Mouse (Mus musculus) forebrain, embryonic 14.5 days (tissue): ENCODE measurements around the gene Gast. TPM values are rescaled to one million over a fixed set of nuclear protein-coding genes. Genes with fewer than 3 reads are reported as not detected.

ENCODE experiments used
- ATAC-seq: fragments of 200-750 bp; cut with Nextera tagmentation; 2 replicates; pipeline ENCODE4 v1.8.0; 2017; ENCODE audit warnings: mild to moderate bottlenecking, moderate library complexity
- DNase-seq: peaks from one replicate; pipeline ENCODE4 v3.0.0-alpha.2; 2015; ENCODE audit warnings: low spot score
- H3K27ac ChIP-seq: fragments of 300-500 bp; sonication (generic); 2 replicates; pipeline ENCODE4 v1.5.1; 2014; ENCODE audit warnings: low read depth, mild to moderate bottlenecking, control low read depth, low read length, moderate library complexity
- H3K27me3 ChIP-seq: fragments of 300-500 bp; sonication (generic); replicated peaks from 2 replicates; pipeline ENCODE4 v1.6.1; 2014; ENCODE audit warnings: low read length, control low read depth, mixed read lengths; ENCODE audit not compliant: control insufficient read depth, insufficient read depth
- H3K36me3 ChIP-seq: fragments of 300-500 bp; sonication (generic); 2 replicates; pipeline ENCODE4 v1.6.1; 2014; ENCODE audit warnings: low read length, control low read depth; ENCODE audit not compliant: control insufficient read depth, insufficient read depth
- H3K4me1 ChIP-seq: fragments of 300-500 bp; sonication (generic); 2 replicates; pipeline ENCODE4 v1.6.1; 2014; ENCODE audit warnings: antibody characterized with exemption, low read length, control low read depth; ENCODE audit not compliant: control insufficient read depth, insufficient read depth
- H3K4me2 ChIP-seq: fragments of 300-500 bp; sonication (generic); 2 replicates; pipeline ENCODE4 v1.6.1; 2014; ENCODE audit warnings: mild to moderate bottlenecking, control low read depth, low read length
- H3K4me3 ChIP-seq: fragments of 300-500 bp; sonication (generic); 2 replicates; pipeline ENCODE4 v1.5.1; 2014; ENCODE audit warnings: low read depth, low read length, control low read depth
- H3K9ac ChIP-seq: fragments of 300-500 bp; sonication (generic); 2 replicates; pipeline ENCODE4 v1.6.1; 2014; ENCODE audit warnings: mild to moderate bottlenecking, low read length, control low read depth, moderate library complexity
- H3K9me3 ChIP-seq: fragments of 300-500 bp; sonication (generic); replicated peaks from 2 replicates; pipeline ENCODE4 v1.6.1; 2016; ENCODE audit warnings: low read length, control low read depth, mixed read lengths; ENCODE audit not compliant: control insufficient read depth
- WGBS: fragments of 180-500 bp; shearing (Covaris S2); extraction: QIAGEN DNeasy Blood & Tissue Kit; methylation state at CpG from one replicate; pipeline ENCODE4 v1.1.7; 2014; 5-methylcytosine and 5-hydroxymethylcytosine counted together
- polyA plus RNA-seq: library from polyadenylated mRNA; unstranded; fragments of >200 nt; fragmentation: Nextera tagmentation; extraction: Ambion mirVana; gene quantifications from 2 replicates; pipeline ENCODE4 v1.2.1, GENCODE M21; 2014

Gene Gast
- polyA plus RNA-seq, 1 experiment from 2014 or later = 0.43 TPM

DNA sequence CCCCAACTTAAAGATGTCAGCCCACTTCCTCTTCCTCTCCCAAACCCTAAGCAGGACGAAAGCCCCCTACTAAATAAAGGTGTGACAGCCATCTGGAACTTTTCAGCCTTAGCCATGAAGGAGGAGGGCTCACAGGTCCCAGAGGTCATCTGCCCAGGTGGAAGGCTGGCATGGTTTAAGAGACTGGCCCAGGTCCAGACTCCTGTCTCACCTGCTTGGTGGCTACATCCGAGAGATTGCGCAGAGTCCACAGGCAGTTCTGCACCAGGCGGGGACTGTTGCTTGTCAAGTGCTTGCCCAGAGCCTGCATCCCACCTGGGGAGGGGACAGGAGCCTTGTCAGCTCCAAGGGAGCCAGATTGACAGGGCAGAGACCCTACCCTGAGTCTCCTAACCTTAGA, 45.1 kb downstream of the Gast start:
- Histone ChIP-seq H3K9me3 (no peaks in the 10 kb centered on the region), H3K4me1 (no peaks in the 10 kb centered on the region), H3K27me3 (no peaks in the 10 kb centered on the region), H3K36me3 (peaks cover 63% of the 10 kb centered on the region), H3K9ac (no peak overlapping the region), H3K4me2 (no peak overlapping the region), H3K27ac (no peak overlapping the region), H3K4me3 (no peak overlapping the region)
- 96% methylated on average over 4 of the region's 4 CpGs for WGBS
- no peak for ATAC-seq
- no peak for DNase-seq

DNA sequence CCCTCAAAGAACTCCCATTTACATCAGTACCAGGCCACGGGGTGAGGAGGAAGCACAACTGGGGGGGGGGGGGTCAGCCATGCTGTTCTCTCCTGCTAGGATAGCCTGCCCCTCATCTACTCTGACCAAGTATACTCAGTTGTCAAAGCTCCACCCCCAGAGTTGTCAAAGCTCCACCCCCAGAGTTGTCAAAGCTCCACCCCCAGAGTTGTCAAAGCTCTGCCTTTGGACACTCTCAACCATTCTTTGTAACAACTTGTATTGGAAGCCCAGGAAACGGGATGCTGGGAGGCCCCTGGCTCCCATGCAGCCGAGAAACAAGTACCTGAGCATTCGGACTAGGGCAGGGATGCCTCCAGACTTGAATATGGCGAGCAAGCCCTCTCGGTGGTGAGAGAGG, 48.5 kb downstream of the Gast start:
- H3K36me3 ChIP-seq = peaks cover 58% of the 10 kb centered on the region
- no peaks in the 10 kb centered on the region for H3K4me1 ChIP-seq
- H3K9ac ChIP-seq = no peak overlapping the region
- H3K4me3 ChIP-seq = no peak overlapping the region
- H3K9me3 ChIP-seq = no peaks in the 10 kb centered on the region
- DNase-seq (no peak), ATAC-seq (no peak)
- no peak overlapping the region for H3K27ac ChIP-seq
- no peaks in the 10 kb centered on the region for H3K27me3 ChIP-seq
- H3K4me2 ChIP-seq = no peak overlapping the region
- 74% methylated on average over 6 of the region's 6 CpGs for WGBS

DNA sequence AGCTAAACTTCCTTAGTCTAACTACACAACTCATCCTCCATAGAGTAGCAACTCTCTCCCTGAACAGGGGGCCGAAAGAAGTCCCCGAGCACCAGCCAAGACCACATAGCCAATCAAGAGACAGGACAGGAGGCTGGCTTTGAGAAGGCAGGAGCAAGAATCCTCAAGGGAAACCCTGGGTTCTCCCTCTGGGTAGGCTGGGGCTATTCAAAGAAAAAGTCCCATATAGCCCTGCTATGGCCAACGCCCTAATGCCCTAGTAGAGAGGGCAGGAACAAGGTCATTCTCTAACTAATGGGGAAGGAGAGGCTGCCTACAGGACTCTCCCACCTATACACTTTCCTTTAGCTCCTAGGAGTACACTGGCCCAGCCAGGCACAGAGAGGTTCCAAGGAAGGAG, 50.8 kb downstream of the Gast start:
- H3K4me3 ChIP-seq = no peak overlapping the region
- H3K27ac ChIP-seq = no peak overlapping the region
- DNase-seq = no peak
- H3K9me3 ChIP-seq = no peaks in the 10 kb centered on the region
- no peak overlapping the region for H3K4me2 ChIP-seq
- no peaks in the 10 kb centered on the region for H3K4me1 ChIP-seq
- no peak for ATAC-seq
- no peak overlapping the region for H3K9ac ChIP-seq
- H3K27me3 ChIP-seq = no peaks in the 10 kb centered on the region
- 86% methylated on average over 3 of the region's 3 CpGs for WGBS
- peaks cover 43% of the 10 kb centered on the region for H3K36me3 ChIP-seq

DNA sequence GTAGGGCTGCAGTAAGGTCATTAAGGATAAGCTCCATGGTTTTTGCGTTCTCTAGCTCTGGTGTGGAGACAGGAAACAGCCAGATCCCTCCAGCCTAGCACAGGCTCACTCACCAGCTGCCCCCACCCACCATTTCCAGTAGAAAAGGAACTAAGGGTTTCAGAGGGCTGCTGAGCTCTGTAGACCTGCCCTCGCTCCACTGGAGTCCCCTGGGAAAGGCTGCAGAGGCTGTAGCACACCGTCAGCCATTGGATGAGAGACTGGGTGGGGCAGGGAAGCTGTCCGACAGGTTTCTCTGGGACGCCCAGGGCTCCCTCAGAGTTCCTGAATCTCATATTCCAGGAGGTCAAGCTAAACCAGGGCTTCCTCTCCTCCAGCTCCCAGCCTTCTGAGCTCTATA, 52.4 kb downstream of the Gast start:
- DNase-seq (no peak), ATAC-seq (no peak)
- Histone ChIP-seq H3K4me3 (no peak overlapping the region), H3K9ac (no peak overlapping the region), H3K27me3 (no peaks in the 10 kb centered on the region), H3K36me3 (peaks cover 33% of the 10 kb centered on the region), H3K27ac (no peak overlapping the region), H3K4me1 (no peaks in the 10 kb centered on the region), H3K9me3 (no peaks in the 10 kb centered on the region), H3K4me2 (no peak overlapping the region)
- 55% methylated on average over 5 of the region's 5 CpGs for WGBS

Other genes starting within 250 kb of the Gast start
- not detected in 2 replicates for gene Krt32, start 246.2 kb upstream of the Gast start, polyA plus RNA-seq
- gene Krt35, start 238.2 kb upstream of the Gast start, polyA plus RNA-seq = not detected in 2 replicates
- gene Krt36, start 228.8 kb upstream of the Gast start, polyA plus RNA-seq = not detected in 2 replicates
- gene Krt13, start 212.8 kb upstream of the Gast start, polyA plus RNA-seq = not detected in 2 replicates
- gene Krt15, start 198.5 kb upstream of the Gast start, polyA plus RNA-seq = 0.17 and 0.22 TPM in 2 replicates
- gene Krt19, start 185.7 kb upstream of the Gast start, polyA plus RNA-seq = 0.22 and 1.2 TPM in 2 replicates
- gene Krt9, start 141.2 kb upstream of the Gast start, polyA plus RNA-seq = not detected in 2 replicates
- gene Krt14, start 126.9 kb upstream of the Gast start, polyA plus RNA-seq = 0.20 TPM in 1 of 2 replicates, not detected in the other
- not detected in 2 replicates for gene Krt16, start 85.5 kb upstream of the Gast start, polyA plus RNA-seq
- gene Krt17, start 73.4 kb upstream of the Gast start, polyA plus RNA-seq = 0.14 and 0.23 TPM in 2 replicates
- 0.21 TPM in 1 of 2 replicates, not detected in the other for gene Krt42, start 64.5 kb upstream of the Gast start, polyA plus RNA-seq
- 1,289 and 1,493 TPM in 2 replicates for gene Eif1, start 14.5 kb upstream of the Gast start, polyA plus RNA-seq
- gene Hap1, start 21.7 kb downstream of the Gast start, polyA plus RNA-seq = 55.1 and 81.9 TPM in 2 replicates
- gene Jup, start 63.4 kb downstream of the Gast start, polyA plus RNA-seq = 33.3 and 50.8 TPM in 2 replicates
- gene P3h4, start 80.4 kb downstream of the Gast start, polyA plus RNA-seq = 14.5 and 16.3 TPM in 2 replicates
- 16.1 and 20.8 TPM in 2 replicates for gene Fkbp10, start 81.3 kb downstream of the Gast start, polyA plus RNA-seq
- gene Nt5c3b, start 107.4 kb downstream of the Gast start, polyA plus RNA-seq = 99.6 and 109 TPM in 2 replicates
- gene Klhl10, start 107.5 kb downstream of the Gast start, polyA plus RNA-seq = 0.59 and 0.71 TPM in 2 replicates
- gene Klhl11, start 138.3 kb downstream of the Gast start, polyA plus RNA-seq = 15.2 and 19.8 TPM in 2 replicates
- gene Acly, start 193.6 kb downstream of the Gast start, polyA plus RNA-seq = 198 and 208 TPM in 2 replicates
- 1.7 and 2.5 TPM in 2 replicates for gene Ttc25, start 211.2 kb downstream of the Gast start, polyA plus RNA-seq
- 22.0 and 25.6 TPM in 2 replicates for gene Cnp, start 240.5 kb downstream of the Gast start, polyA plus RNA-seq